ENCODE assay signal across 8 mouse cellular contexts in genomic region chr17:37250544-37250943, GRCm38 (mm10). TPM values are rescaled to one million over a fixed set of nuclear protein-coding genes. Genes with fewer than 3 reads are reported as not detected.
DNase-seq lines count a peak whose midpoint lies in the region; ATAC-seq and TF ChIP-seq lines count a peak whose summit lies in the region.

No protein-coding gene starts in this region.

- no peak overlapping the region for H3K4me2 ChIP-seq in liver, postnatal 0 days (ENCODE audit: low read depth, low read length)
- H3K4me2 ChIP-seq in midbrain, embryonic 15.5 days: no peak overlapping the region

- no peak overlapping the region for H3K9ac ChIP-seq in liver, postnatal 0 days (replicated peaks)
- no peak overlapping the region for H3K9ac ChIP-seq in midbrain, embryonic 15.5 days

- TF ChIP-seq EP300 in liver, postnatal 0 days (IDR thresholded peaks at IDR 0.05; ENCODE audit: low read depth): no peak

- no peak overlapping the region for H3K27ac ChIP-seq in liver, postnatal 0 days (ENCODE audit: low read depth)
- H3K27ac ChIP-seq in midbrain, embryonic 15.5 days: no peak overlapping the region

- H3K9me3 ChIP-seq in liver, postnatal 0 days (ENCODE audit: low read length): no peaks in the 10 kb centered on the region
- H3K9me3 ChIP-seq in midbrain, embryonic 15.5 days: no peaks in the 10 kb centered on the region

- 12% methylated on average over 1 of the region's 1 CpGs for WGBS in liver, postnatal 0 days (ENCODE audit: insufficient replicate concordance)
- WGBS in midbrain, embryonic 15.5 days: 10% methylated on average over 1 of the region's 1 CpGs

- no peak overlapping the region for H3K4me3 ChIP-seq in liver, postnatal 0 days (ENCODE audit: low read depth, low read length)
- no peak overlapping the region for H3K4me3 ChIP-seq in midbrain, embryonic 15.5 days

- TF ChIP-seq CTCF in liver, postnatal 0 days (IDR thresholded peaks at IDR 0.05; ENCODE audit: low read depth): peak; percentile 74

- peak; percentile 7 for DNase-seq in layer of hippocampus, adult 11-12 months (ENCODE audit: low spot score)
- no peak for DNase-seq in layer of hippocampus, adult 9-10 months (ENCODE audit: low spot score)
- peak; percentile 19 to 46 for DNase-seq in CD8-positive naive resting alpha-beta T cell, adult 2 months (ENCODE audit: low read depth in 2 of 2, low spot score in 2 of 2)
- DNase-seq in adipocyte (ENCODE audit: low spot score): peak; percentile 48
- DNase-seq in liver, postnatal 0 days: peak; percentile 50
- DNase-seq in ovary, postnatal 36 days (ENCODE audit: low spot score): no peak
- DNase-seq in frontal cortex, postnatal 14 days (ENCODE audit: low spot score in 2 of 2): no peak

- H3K4me1 ChIP-seq in liver, postnatal 0 days (ENCODE audit: insufficient read depth): no peaks in the 10 kb centered on the region
- no peaks in the 10 kb centered on the region for H3K4me1 ChIP-seq in midbrain, embryonic 15.5 days

- no peaks in the 10 kb centered on the region for H3K36me3 ChIP-seq in liver, postnatal 0 days (replicated peaks; ENCODE audit: insufficient read depth, low read length)
- no peaks in the 10 kb centered on the region for H3K36me3 ChIP-seq in midbrain, embryonic 15.5 days (replicated peaks)

- no peaks in the 10 kb centered on the region for H3K27me3 ChIP-seq in liver, postnatal 0 days (ENCODE audit: insufficient read depth, low read length)
- no peaks in the 10 kb centered on the region for H3K27me3 ChIP-seq in midbrain, embryonic 15.5 days (replicated peaks)

- ATAC-seq in liver, postnatal 0 days: peak; percentile 45; the same call in 1 of the 2 replicates
- ATAC-seq in midbrain, embryonic 15.5 days (replicated peaks): no peak

RNA-seq across cellular contexts. Expression of gene Olfr98, which starts 13.0 kb away (rescaled TPM):
- polyA plus RNA-seq in liver, postnatal 0 days (2015; fragmentation: Nextera tagmentation; extraction: Ambion mirVana): not detected in 2 replicates
- polyA plus RNA-seq in midbrain, embryonic 15.5 days (2015; fragmentation: Nextera tagmentation; extraction: Ambion mirVana): not detected in 2 replicates

RNA-seq across cellular contexts. Expression of gene Olfr97, which starts 13.4 kb away (rescaled TPM):
- polyA plus RNA-seq in liver, postnatal 0 days (2015; fragmentation: Nextera tagmentation; extraction: Ambion mirVana): not detected in 2 replicates
- polyA plus RNA-seq in midbrain, embryonic 15.5 days (2015; fragmentation: Nextera tagmentation; extraction: Ambion mirVana): not detected in 2 replicates

RNA-seq across cellular contexts. Expression of gene H2-M3, which starts 19.5 kb away (rescaled TPM):
- polyA plus RNA-seq in liver, postnatal 0 days (2015; fragmentation: Nextera tagmentation; extraction: Ambion mirVana): 4.5 and 4.6 TPM in 2 replicates
- 1.3 and 1.6 TPM in 2 replicates for polyA plus RNA-seq in midbrain, embryonic 15.5 days (2015; fragmentation: Nextera tagmentation; extraction: Ambion mirVana)

RNA-seq across cellular contexts. Expression of gene Olfr96, which starts 30.6 kb away (rescaled TPM):
- not detected in 2 replicates for polyA plus RNA-seq in liver, postnatal 0 days (2015; fragmentation: Nextera tagmentation; extraction: Ambion mirVana)
- not detected in 2 replicates for polyA plus RNA-seq in midbrain, embryonic 15.5 days (2015; fragmentation: Nextera tagmentation; extraction: Ambion mirVana)

RNA-seq across cellular contexts. Expression of gene Olfr99, which starts 32.7 kb away (rescaled TPM):
- polyA plus RNA-seq in liver, postnatal 0 days (2015; fragmentation: Nextera tagmentation; extraction: Ambion mirVana): not detected in 2 replicates
- not detected in 2 replicates for polyA plus RNA-seq in midbrain, embryonic 15.5 days (2015; fragmentation: Nextera tagmentation; extraction: Ambion mirVana)

Comparison
In these comparisons a context has a peak if more than half of its experiments do, and no peak if none do; other contexts are left out.
1. DNase-seq: peak in layer of hippocampus, adult 11-12 months (single experiment), CD8-positive naive resting alpha-beta T cell, adult 2 months (2 of 2), adipocyte (single experiment) and liver, postnatal 0 days (single experiment); none in layer of hippocampus, adult 9-10 months (single experiment), ovary, postnatal 36 days (single experiment) and frontal cortex, postnatal 14 days (0 of 2).